Mouse (Mus musculus) left cerebral cortex, adult 11 months (tissue): Measurements from ENCODE around the gene Nfatc4.

Source experiments
- DNase-seq: peaks from one replicate; pipeline ENCODE4 v3.0.0; 2022; ENCODE audit warnings: low spot score

Gene Nfatc4

DNA sequence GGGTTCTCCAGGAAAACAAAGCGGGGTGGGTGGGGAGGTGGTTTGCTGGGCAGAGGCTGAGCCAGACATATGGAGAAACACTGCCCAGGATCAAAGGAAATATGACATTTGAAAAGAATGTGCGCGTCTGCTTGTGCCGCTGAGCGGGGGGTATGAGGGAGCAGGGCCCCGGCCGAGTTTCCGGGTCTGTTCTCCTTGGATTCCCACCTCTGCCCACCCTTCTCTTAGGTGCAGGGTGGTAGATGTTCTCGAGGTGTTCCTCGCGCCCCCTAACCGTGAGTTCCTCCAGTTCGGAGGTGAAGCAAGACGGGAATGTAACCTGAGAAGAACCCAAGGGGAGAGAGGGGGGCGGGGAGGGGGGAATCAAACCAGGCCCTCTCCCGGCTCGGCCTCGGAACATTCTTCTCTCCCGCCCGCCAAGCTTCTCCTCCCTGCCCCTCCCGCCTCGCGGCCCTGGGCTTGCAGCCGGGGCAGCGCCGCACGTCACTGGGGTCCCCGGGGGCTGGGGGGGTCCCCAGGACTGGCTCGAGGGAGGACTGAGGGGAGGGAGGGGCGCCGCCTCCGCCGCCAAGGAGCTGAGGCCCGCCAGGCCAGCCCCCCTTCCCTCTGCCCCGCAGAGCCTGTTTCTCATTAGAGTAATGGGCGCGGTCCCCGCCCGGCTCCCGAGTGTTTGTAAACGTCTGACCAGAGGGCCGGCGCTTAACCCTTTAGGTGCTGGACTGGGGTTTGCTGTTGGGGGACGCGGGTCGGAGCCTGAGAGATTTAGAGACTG lies at the start of gene Nfatc4:
Gene Nfatc4 (plus strand): TSS at position 154 of the 772 bp plus-strand sequence.
- no peak for DNase-seq

GRCm38 (mm10) chr14:55776711-55777110 lies 46.2 kb upstream of the Nfatc4 start:
- DNase-seq, result no peak

DNA sequence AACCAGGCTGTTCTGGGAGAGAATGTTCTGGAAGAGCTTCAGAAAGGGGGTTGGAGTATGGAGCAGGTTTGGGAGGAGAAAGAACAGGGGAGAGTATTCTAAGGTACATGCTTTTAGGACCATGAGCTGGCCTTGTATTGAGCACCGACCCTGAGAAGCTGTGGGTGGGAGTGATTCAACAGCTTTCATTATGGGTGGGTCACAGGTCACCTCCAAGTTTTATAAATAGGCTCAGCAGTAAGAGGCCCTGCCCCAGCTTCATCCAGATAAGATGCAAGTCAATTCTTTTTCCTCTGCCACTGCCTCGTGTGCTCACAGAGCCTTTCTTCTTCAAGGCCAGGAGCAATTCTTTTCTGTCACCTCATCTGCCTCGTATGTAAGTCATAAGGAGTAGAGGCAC lies 45.8 kb upstream of the Nfatc4 start:
- DNase-seq, result no peak

GRCm38 (mm10) chr14:55777806-55778205 lies 45.1 kb upstream of the Nfatc4 start:
- DNase-seq, result no peak

DNA sequence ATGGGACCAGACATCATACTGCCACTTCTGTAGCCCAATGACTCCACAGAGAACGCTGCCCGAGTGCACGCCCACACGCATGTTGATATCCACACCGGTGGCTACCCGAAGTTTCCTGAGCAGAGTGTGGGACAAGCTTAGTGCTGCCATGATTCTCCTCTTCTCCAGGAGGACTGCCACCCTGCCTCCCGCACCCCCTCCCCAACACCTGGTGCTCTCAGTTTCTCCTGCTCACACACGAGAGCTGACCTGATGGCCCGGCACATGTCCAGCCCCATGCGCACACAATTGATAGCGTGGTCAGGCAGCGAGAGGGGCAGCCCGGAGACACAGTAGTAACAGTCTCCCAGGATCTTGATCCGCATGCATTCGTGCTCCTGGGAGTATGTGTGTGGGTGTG lies 44.3 kb upstream of the Nfatc4 start:
- no peak for DNase-seq

- no peak for DNase-seq
These were observed 43.3 kb upstream of the Nfatc4 start for GRCm38 (mm10) chr14:55779656-55780055.

DNA sequence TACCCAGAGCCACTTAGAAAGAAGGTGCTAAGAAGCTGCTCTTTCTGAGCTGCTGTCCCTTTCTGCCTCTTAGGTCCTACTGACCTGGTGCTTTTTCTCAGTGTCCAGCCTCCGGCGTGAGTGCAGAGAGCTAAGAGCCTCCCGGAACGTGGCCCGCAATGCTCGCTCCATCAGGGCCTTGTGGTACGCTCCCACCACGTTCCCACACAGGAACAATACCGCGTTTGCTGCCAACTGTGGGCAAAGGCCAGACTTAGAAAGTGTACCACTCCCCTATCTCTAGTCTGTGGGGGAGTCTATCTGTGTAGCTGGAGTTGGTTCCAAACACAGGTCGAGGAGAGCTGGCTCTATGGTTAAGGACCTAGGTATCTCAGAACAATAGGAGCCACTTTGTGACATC lies 42.2 kb upstream of the Nfatc4 start:
- DNase-seq, result no peak

DNA sequence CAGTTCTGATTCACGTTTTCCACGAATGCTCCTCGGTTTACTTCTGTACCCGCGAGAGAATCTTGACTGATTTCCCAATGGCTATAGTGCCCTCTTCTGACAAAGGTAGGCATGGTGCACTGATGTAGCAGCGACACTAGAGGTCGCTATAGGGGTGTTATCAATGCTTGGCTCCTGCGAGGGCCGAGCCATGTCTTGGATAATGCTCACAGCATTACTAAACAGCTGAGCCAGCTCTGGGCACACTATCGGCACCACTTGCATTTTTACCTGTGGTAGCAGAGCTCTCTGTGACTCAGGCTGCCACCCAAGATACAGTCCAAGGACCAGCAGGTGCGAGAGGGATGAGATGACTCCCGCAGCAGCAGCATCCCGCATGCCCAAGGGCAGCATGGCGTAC lies 41.6 kb upstream of the Nfatc4 start:
- DNase-seq, result no peak

DNA sequence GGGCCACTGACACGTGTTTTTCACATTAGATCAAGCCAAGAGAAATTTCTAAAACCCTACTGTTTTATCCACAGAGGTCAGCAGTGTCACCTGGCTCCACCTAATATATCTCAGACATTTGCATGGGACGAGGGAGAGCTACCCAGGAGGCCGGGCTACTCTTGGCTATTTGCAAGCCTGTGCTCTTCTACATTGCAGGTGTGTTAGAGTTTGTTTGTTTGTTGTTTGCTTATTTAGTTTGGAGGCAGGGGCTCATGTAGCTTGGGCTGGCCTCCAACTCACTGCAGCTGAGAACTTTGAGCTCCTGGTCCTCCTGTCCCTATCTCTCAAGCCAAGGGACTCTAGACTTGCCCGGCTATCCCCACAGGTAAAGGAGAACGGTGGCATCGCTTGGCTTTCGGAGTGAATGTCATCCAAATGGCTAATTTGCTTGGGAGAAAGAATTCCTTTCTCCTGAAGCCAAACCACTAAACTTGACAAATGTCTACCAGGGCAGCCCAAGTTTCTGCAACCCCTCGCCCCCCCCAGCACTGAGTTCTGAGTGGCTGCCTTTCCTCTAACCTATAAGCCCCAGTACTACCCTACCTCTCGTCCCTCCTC lies 40.5 kb upstream of the Nfatc4 start:
- no peak for DNase-seq

GRCm38 (mm10) chr14:55783171-55783957 lies 39.6 kb upstream of the Nfatc4 start:
- DNase-seq, result no peak

DNA sequence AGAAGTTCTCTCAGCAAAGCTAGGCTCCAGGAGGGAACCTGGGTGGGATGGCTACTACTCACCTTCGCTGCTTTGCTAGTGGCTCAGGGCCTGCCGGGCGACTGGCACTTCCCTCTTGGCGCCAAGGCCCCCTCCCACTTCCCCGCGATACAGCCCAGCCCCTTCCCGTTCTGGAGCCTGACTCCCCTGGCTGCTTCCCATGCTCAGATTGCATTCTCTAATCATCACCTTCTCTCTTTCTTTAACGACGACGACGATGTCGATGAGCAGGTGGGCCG lies 39.0 kb upstream of the Nfatc4 start, which contains the start of gene Adcy4:
Gene Adcy4 (minus strand): TSS at position 138 of the 278 bp plus-strand sequence.
- no peak for DNase-seq

- no peak for DNase-seq
These were observed 37.7 kb upstream of the Nfatc4 start for GRCm38 (mm10) chr14:55785195-55785594.

DNA sequence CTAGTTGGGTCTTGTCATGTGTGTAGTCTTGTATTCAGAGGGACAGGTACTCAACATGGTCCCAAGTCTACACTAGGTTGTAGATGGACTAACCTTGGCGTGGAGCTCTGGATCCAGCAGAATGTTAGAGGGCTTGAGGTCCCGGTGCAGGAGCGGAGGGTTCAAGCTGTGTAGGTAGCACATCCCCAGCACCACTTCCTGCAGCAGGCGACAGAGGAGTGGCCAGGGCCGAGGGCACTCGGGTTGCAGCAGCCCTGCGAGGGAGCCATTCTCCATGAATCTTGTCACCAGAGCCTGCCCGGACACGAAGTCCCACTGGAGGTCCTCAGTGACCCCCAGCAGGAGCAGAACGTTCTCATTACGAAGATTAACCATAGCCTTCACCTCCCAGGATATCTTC lies 35.2 kb upstream of the Nfatc4 start:
- DNase-seq, result no peak

- DNase-seq, result no peak
These were observed 34.5 kb upstream of the Nfatc4 start, which contains the start of gene Ripk3 for GRCm38 (mm10) chr14:55788256-55789050. Gene Ripk3, minus strand, starts transcription at chr14:55788865.

DNA sequence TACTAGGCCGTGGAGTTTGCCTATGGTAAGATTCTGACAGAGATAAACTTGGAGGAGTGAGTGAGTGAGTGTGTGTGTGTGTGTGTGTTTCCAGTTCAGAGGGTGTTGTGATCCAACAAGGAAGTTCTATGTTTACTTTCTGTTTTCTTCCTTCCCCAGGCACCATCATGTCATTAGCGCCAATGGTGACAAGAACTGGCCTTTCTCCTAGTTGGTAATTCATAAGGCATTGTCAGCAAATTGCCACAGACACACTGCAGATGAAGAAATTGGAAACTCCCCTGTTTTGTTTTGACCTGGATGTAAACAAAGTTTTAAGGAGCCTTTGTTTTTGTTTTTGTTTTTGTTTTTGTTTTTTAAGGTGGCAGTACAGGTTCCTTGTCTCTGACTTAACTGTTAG lies 29.5 kb upstream of the Nfatc4 start:
- no peak for DNase-seq

DNA sequence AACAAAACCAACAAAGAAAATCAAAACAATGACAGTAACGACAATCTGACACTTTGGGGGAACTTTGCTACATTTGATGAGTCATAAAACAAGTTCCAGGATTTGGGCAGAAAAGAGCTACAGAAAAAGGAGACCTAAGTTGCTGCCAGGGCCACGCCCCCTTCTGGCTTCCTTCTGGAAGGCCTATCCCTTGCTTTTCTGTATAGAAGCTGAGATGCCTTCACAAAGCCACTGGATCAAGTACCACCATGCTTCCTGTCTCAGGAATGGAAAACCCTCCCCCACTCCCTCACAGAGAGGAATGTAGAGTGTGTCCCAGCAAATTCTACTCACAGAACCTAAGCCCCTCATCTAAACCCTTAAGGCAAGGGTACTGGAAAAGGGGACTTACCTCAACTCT lies 29.0 kb upstream of the Nfatc4 start:
- no peak for DNase-seq

DNA sequence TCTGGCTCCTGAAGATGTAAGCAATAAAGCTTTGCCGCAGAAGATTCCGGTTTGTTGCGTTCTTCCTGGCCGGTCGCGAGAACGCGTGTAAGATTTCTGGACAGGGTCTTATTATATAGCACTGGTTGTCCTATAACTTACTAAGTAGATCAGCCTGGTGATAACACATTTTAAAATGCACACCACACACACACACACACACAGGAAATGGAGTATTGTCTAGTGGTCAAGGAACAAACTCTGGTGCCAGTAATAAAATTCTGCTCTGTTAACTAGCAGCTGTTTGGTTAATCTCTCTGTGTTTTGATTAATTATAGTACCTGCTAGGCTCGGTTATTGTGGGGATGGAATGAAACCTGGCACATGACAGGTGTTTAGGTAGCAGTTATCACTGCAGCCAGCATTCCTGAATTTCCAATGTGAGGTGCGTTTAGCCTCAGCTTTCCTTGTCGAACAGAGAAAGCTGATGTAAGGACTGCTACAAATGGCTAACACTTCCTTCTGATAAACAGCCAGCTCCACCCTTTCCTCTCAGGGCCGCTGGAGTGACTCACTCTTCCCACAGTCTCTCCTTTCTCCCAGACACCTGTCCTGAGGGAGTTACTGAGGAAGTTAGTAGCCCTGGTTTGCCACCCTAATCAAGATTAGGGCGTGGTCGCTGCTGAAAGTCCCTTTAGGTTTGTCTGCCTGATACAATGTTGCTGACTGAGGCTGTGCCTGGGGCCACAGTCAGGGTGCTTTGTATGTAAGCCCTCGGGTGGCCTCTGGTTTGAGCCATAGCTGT lies 27.4 kb upstream of the Nfatc4 start:
- no peak for DNase-seq

DNA sequence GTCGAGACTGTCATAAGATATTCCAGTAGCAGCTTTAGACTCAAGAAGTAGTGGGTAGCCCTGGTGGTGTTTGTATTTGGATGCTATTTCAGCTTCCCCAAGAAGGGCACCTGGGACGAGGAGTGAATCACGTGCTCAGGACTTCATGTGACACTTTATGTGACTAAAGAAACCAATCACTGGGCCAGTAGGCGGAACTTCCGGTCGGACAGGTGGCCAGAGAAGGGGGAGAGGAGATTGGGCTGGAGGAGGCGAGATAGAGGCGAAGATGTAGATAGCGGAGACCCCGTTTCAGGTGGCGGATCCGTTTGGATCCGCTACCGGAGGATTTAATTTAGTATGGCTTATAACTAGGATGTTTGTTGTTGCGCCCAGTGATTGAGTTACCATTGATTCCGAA lies 8.1 kb upstream of the Nfatc4 start:
- no peak for DNase-seq

DNA sequence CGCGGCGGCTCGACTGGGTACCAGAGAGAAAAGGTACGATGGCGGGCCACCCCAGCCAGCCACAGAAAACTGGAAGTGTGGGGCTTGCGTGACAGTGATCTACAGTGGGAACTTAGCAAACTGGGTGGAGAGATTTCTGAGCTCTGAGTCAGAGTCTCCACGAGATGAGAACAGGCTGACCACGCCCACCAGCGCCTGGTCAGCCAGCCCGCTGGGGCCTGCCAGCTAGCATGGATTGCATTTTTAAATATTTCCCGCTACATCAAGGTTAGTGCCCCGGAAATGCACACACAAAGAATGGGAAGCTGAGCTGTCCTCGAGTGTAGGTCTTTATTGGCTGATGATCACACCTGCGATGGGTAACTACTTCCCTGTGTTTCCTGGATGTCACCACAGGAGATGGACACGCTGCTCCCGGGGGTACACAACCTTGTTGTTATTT lies 7.6 kb upstream of the Nfatc4 start:
- no peak for DNase-seq

GRCm38 (mm10) chr14:55819845-55820405 lies 3.0 kb upstream of the Nfatc4 start:
- no peak for DNase-seq

DNA sequence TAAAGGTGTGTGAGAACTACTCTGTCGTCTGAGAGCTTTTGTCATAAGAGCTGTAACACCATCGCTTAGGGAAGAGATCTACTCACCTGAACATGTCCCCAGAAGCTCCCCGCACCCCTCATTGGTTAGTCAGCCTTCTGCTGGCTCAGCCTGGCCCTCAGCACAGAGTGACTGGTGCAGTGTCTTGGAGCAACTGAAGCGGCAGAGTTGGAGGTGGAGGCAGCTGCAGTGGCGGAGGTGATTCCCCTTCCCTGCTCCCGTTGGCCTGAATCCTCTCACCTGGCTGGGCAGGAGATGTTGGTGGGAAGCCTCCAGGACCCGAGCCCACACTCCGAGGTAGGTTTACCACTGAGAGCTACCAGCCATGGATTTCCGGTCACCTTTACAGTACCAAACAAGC lies 2.4 kb upstream of the Nfatc4 start:
- no peak for DNase-seq
